Mouse (Mus musculus) layer of hippocampus, adult 8-10 months (tissue): ENCODE measurements around the gene Otc. TPM values are rescaled to one million over a fixed set of nuclear protein-coding genes. Genes with fewer than 3 reads are reported as not detected.
A peak's percentile ranks its signal among the peaks of the same experiment; 100 is the strongest.

Source experiments
- DNase-seq, 2 experiments: peaks; one replicate each; pipeline ENCODE4 v3.0.0; 2022; ENCODE audit warnings: low spot score in 2 of 2
- total RNA-seq, 4 experiments: library from RNA; stranded (reverse); gene quantifications; 2 replicates each; pipeline ENCODE4 v1.2.4; 2022

The Otc gene
- not detected for total RNA-seq

DNA sequence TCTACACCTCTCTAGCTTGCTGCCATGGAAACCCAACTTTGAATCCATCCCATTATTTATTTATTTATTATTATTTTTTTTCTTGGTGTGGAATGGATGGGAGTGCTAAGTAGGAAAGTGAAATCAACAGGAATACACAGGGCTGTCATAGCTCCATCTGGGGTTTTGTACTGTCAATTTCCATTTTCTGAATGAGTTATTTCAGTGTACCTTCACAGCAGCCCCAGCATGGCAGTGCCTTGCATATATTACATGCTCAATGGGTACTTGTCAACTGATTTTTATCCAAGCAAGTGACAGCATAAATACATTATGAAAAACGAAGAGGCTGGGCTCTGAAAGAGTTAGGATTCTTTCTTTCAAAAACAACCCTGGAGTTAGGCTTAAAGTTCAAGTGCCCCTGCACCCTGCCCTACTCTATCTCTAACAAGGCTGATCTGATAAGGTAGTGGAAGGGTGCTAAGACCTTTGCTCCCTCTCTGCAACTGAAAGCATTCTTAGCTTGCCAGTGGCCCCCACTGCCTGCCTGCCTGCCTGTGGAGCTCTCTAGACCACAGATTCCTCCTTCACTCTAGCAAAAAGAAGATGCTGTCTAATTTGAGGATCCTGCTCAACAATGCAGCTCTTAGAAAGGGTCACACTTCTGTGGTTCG is at the start of gene Otc:
Gene Otc, plus strand, starts transcription at position 454 of the 653 bp plus-strand sequence.
- no peak for DNase-seq

DNA sequence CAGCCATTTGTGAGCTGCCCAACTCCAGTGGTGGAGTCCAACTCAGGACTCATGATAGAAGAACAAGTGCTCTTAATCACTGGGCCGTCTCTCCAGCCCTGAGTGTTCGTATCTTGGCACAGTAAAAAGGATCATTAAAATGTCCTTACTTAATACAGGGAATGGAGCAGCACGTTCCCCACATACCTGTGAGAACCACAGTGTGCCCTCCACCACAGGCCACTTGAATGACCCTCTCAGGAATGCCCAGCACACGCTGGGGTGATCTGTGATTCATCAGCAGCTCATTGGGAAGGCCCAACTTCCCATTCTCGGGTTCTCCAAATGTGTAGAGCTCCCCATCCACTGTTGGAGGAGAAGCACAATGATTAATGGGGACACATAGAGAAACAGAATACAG is 46.2 kb upstream of the Otc start:
- no peak for DNase-seq

- no peak for DNase-seq
These were observed 36.1 kb upstream of the Otc start for GRCm38 (mm10) chrX:10215972-10216371.

DNA sequence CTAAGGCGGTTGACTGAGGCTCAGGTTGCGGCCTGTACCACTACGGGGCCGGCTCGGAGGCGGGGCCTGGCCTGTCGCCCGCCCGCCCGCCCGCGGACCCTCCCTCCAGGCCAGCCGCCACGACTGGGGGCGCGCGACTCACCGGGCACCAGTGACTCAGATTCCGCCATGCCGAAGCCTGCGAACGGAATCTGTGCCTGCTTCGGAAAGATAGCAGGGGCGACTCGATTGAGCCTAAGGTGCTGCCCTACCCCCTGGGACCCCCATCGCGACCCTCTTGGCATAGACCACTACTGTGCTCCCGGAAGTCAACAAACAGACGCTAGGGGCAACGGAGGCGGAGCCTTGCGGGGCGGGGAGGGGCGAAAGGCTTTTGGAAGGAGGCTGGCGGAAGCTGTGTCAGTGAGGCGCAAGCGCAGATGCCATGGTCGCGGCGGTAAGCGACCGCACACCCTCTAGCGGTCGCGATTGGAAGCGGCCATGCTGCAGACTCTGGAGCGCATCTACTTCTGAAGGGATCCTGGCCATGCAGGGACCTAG is 35.6 kb upstream of the Otc start, which contains the start of gene Rpgr:
Gene Rpgr, minus strand, starts transcription at position 511 of the 540 bp plus-strand sequence.
- DNase-seq, result peak; percentile 84 to 86

DNA sequence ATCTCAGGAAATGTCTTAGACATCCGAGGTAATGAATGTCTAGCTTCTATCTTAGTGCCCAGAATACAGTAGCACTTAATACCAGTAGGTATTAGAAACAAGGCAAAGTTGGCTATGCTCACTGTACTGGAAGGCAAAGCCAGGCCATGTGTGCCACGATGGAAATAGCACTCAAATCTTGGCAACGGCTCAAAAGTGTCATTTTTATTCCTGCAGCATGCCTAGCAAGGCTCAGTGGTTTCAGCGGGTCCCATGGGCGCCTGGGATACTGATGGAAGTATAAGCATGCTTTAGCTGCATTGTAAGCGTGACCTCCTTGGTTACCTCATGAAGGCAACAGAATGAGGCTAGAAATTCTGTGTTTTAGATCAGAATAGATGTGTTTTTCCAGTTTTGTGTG is 32.8 kb upstream of the Otc start:
- DNase-seq, result no peak

DNA sequence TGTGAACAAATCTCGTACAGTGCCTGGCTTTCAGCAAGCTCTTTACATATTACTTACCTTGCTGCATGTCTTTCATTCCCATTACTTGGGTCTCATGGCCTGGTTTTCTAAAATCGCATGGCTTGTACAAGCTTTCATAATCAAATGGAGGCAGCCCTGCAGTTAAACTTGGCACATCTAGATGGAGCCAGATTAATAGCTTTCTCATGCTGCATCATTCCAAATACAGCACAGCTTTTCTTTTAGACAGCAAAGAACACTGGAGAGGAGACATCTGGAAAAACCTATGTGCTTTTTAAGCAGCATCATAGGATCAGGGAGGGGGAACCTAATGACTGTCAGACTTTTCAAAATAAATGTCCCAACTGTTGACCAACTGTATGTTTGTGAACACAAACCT is 19.1 kb upstream of the Otc start:
- peak; percentile 7 to 9 for DNase-seq

GRCm38 (mm10) chrX:10234617-10235016 is 17.5 kb upstream of the Otc start:
- DNase-seq, result no peak

- no peak for DNase-seq
These were observed 12.6 kb upstream of the Otc start for GRCm38 (mm10) chrX:10239515-10239914.

GRCm38 (mm10) chrX:10243916-10244315 is 8.2 kb upstream of the Otc start:
- DNase-seq, result no peak

- no peak for DNase-seq
These were observed 748 bp upstream of the Otc start for GRCm38 (mm10) chrX:10251357-10251756.

DNA sequence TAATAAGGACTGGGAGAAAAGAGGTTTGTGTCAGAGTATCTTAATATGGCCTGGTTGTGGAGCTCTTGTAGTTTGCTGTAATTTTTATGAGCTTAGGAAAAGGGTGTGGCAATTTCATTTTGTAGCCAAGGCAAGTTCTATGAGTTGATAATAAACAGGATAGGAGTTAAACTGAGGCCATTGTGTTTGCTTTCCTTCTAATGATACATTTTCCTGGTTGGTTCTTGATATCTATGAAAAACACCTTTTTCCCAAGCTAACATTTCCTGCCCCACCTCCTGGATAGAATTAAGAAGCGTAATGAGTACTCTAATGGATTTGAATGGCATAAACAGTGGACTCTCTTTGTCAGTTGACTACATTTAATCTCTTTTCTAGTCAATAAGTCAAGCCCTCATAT is 5.7 kb downstream of the Otc start:
- no peak for DNase-seq

GRCm38 (mm10) chrX:10258260-10258659 is 6.2 kb downstream of the Otc start:
- DNase-seq, result no peak

- no peak for DNase-seq
These were observed 16.2 kb downstream of the Otc start for GRCm38 (mm10) chrX:10268308-10268707.

- no peak for DNase-seq
These were observed 16.8 kb downstream of the Otc start for GRCm38 (mm10) chrX:10268761-10269437.

DNA sequence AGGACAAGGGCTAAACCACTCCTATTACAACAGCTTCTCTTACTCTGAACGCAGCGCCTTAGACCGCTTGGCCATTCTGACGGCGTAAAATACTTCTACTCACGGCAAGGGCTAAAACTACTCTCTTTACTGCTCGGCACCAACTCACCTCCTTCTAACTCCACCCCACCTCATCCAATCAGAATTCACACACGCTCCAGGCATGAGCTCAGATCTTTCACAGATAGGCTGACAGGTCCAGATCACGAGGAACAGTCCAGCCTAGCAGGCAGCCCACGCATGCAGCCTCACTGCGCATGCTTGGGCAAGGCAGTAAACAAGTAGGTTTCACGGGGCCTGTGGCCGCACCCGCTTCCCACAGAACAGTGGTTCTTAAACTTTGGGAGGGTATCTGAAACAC is 45.2 kb downstream of the Otc start:
- no peak for DNase-seq

DNA sequence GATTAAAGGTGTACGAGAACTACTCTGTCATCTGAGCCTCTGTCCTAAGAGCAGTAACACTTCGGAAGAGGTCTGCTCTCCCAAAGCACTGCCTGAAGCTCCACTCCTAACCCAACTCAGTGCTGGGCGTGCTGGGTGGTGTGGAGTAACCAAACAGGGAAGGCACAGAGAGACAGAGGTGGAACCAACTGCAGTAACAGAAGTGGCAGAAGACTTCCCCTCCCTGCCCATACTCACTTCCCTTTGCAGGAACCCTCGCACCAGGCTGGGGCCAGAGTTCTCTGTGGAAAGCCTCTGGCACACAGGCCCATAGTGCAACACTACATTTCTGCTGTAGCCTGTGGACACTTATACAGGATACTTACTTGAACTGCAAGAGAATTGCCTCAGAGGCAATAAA is 66.1 kb downstream of the Otc start:
- no peak for DNase-seq

- DNase-seq, result no peak
These were observed 78.1 kb downstream of the Otc start for GRCm38 (mm10) chrX:10330246-10330645.

- no peak for DNase-seq
These were observed 79.6 kb downstream of the Otc start for GRCm38 (mm10) chrX:10331749-10332148.

DNA sequence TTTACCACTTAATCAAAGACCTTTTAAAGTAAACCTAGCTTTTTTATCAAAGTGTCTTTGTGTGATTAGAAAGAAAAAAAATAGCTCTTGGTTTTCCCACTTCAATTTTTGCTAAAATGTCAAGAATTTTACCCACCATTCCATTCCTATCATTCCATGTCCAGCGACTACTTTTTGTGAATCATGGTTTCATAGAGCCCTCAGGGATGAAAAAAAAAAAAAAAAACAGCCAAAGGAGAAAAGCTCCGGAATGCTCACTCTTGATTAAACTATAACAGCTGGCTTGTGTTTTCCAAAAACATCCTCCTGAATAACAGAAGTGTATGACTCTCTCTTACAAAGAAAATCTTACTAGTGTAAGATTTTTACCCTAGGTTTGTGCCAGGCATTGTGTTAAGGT is 84.7 kb downstream of the Otc start:
- DNase-seq, result no peak

DNA sequence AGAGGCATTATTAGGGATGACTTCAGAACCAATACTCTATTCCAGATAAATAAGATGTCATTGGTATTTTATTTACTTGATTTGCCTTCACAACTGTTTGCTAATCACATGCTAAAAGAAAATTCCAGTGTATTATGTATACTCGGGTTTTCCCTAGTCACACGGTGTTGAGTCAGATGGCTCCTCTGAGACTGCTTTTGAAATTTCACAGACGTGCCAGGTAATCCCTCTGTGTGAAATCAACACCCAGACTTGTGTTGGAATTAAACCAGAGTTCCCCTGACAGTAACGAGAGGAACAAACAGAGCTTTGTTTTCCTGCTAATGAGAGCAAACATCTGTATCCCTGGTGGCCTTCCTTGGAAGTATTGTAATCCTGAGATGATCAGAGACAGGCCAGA is 103.8 kb downstream of the Otc start:
- no peak for DNase-seq
